Comparison of ENCODE assay signal across 17 mouse cellular contexts in genomic region chr10:9010191-9010590, GRCm38 (mm10).
"Had no signal": no experiment of that assay in that cellular context is flagged by ENCODE, and none has a peak within 500 bp of the region (broad histone marks: within the 10 kb centered on the region; RNA-seq: fewer than 3 reads in every experiment).

No protein-coding gene starts in this region.

- DNase-seq: lung, adult 2 months; lung, postnatal 14 days; lung, postnatal 36 days; right cerebral cortex, postnatal 14 days; thymus, adult 2 months; thymus, postnatal 25 days; thymus, postnatal 4 days had no signal

- H3K9me3 ChIP-seq: lung, embryonic 15.5 days; megakaryocyte, embryonic 14.5 days; midbrain, embryonic 13.5 days; midbrain, embryonic 15.5 days; neural tube, embryonic 12.5 days; stomach, embryonic 15.5 days had no signal

- H3K27me3 ChIP-seq: lung, embryonic 15.5 days; midbrain, embryonic 13.5 days; midbrain, embryonic 15.5 days; neural tube, embryonic 12.5 days; stomach, embryonic 15.5 days had no signal

- ATAC-seq: lung, postnatal 0 days; midbrain, embryonic 13.5 days; midbrain, embryonic 15.5 days had no signal

- H3K9ac ChIP-seq: lung, embryonic 15.5 days; midbrain, embryonic 13.5 days; midbrain, embryonic 15.5 days; neural tube, embryonic 12.5 days; stomach, embryonic 15.5 days had no signal

- H3K4me2 ChIP-seq: lung, embryonic 15.5 days; midbrain, embryonic 11.5 days; midbrain, embryonic 13.5 days; midbrain, embryonic 15.5 days; neural tube, embryonic 12.5 days; stomach, embryonic 15.5 days had no signal

- H3K4me1 ChIP-seq: megakaryocyte, embryonic 14.5 days; neural tube, embryonic 12.5 days; stomach, embryonic 15.5 days had no signal

- H3K36me3 ChIP-seq: lung, embryonic 15.5 days; midbrain, embryonic 13.5 days; midbrain, embryonic 15.5 days; neural tube, embryonic 12.5 days; stomach, embryonic 15.5 days had no signal

- H3K4me3 ChIP-seq: lung, embryonic 15.5 days; megakaryocyte, embryonic 14.5 days; midbrain, embryonic 13.5 days; midbrain, embryonic 15.5 days; neural tube, embryonic 12.5 days; stomach, embryonic 15.5 days had no signal

- H3K27ac ChIP-seq: lung, embryonic 15.5 days; macrophage; midbrain, embryonic 13.5 days; midbrain, embryonic 15.5 days; neural tube, embryonic 12.5 days; stomach, embryonic 15.5 days; stomach, postnatal 0 days had no signal
